Mouse (Mus musculus) kidney, postnatal 0 days (tissue): ENCODE measurements around the gene Atp2b4. TPM values are rescaled to one million over a fixed set of nuclear protein-coding genes. Genes with fewer than 3 reads are reported as not detected.

Experiments
- ATAC-seq: fragments of 200-750 bp; cut with Nextera tagmentation; replicated peaks from 2 replicates; pipeline ENCODE4 v1.8.0; 2017; ENCODE audit warnings: low read depth, moderate number of reproducible peaks, moderate TSS enrichment, moderate library complexity; ENCODE audit not compliant: low FRiP score
- DNase-seq: peaks from one replicate; pipeline ENCODE4 v3.0.0-alpha.2; 2016; ENCODE audit warnings: low spot score
- H3K27ac ChIP-seq: fragments of 300-500 bp; sonication (generic); 2 replicates; pipeline ENCODE4 v1.5.1; 2014; ENCODE audit warnings: mild to moderate bottlenecking
- H3K27me3 ChIP-seq: fragments of 300-500 bp; sonication (generic); 2 replicates; pipeline ENCODE4 v1.6.1; 2014; ENCODE audit warnings: low read length, mixed read lengths; ENCODE audit not compliant: insufficient read depth
- H3K36me3 ChIP-seq: fragments of 300-500 bp; sonication (generic); 2 replicates; pipeline ENCODE4 v1.6.1; 2014; ENCODE audit warnings: low read length, mixed read lengths; ENCODE audit not compliant: insufficient read depth
- H3K4me1 ChIP-seq: fragments of 300-500 bp; sonication (generic); replicated peaks from 2 replicates; pipeline ENCODE4 v1.6.1; 2014; ENCODE audit warnings: antibody characterized with exemption, low read length, mixed read lengths; ENCODE audit not compliant: insufficient read depth
- H3K4me2 ChIP-seq: fragments of 300-500 bp; sonication (generic); 2 replicates; pipeline ENCODE4 v1.6.1; 2014; ENCODE audit warnings: mild to moderate bottlenecking, low read length, moderate library complexity, mixed read lengths
- H3K4me3 ChIP-seq: fragments of 300-500 bp; sonication (generic); replicated peaks from 2 replicates; pipeline ENCODE4 v1.5.1; 2014; ENCODE audit warnings: low read depth, low read length
- H3K9ac ChIP-seq: fragments of 300-500 bp; sonication (generic); 2 replicates; pipeline ENCODE4 v1.6.1; 2014; ENCODE audit warnings: low read depth, low read length
- H3K9me3 ChIP-seq: fragments of 300-500 bp; sonication (generic); replicated peaks from 2 replicates; pipeline ENCODE4 v1.6.1; 2016; ENCODE audit warnings: low read length, inconsistent platforms, mixed read lengths
- CTCF ChIP-seq: IDR thresholded peaks from 2 replicates; pipeline ENCODE4 v1.5.1; 2016; ENCODE audit warnings: antibody characterized with exemption, low read depth, mild to moderate bottlenecking, moderate library complexity
- WGBS: fragments of 180-500 bp; shearing (Covaris S2); extraction: QIAGEN DNeasy Blood & Tissue Kit; methylation state at CpG from one replicate; pipeline ENCODE4 v1.1.7; 2014; 5-methylcytosine and 5-hydroxymethylcytosine counted together
- polyA plus RNA-seq: library from polyadenylated mRNA; unstranded; fragments of >200 nt; fragmentation: Nextera tagmentation; extraction: Ambion mirVana; gene quantifications from 2 replicates; pipeline ENCODE4 v1.2.1, GENCODE M21; 2015

Gene Atp2b4
- polyA plus RNA-seq, 1 experiment from 2014 or later, result 5.6 TPM

DNA sequence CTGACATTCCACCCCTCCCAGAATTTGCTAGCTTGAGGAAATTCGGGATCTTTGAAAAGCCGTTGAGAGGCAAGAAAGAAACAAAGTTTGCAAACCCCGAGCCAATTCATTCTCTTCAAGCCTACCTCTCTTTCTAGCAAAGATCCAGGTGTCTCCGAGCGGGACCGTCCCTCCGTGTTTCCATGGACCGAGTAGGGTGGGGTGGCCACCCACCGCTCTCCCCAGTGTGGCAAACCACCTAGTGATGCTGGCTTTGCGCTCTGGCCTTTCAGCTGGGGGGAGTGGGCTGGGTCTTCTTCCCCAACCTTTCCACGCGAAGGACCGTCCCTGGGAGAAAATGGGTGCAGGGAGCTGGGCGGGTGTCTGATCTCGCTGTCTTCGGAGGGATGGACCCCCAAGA lies 329 bp downstream of the Atp2b4 start:
- peak; percentile 12; the same call in 1 of the 2 replicates for ATAC-seq

GRCm38 (mm10) chr1:133799686-133800445 lies 975 bp downstream of the Atp2b4 start:
- Histone ChIP-seq H3K36me3 (no peaks in the 10 kb centered on the region), H3K4me2 (peak overlapping the region; percentile 95), H3K4me1 (peaks cover 20% of the 10 kb centered on the region; the same call in 1 of the 2 replicates), H3K27me3 (no peaks in the 10 kb centered on the region), H3K4me3 (peak overlapping the region; percentile 60), H3K9me3 (no peaks in the 10 kb centered on the region), H3K9ac (peak overlapping the region; percentile 45; the same call in 1 of the 2 replicates), H3K27ac (peak overlapping the region; percentile 20; the same call in 1 of the 2 replicates)
- DNase-seq, result peak; percentile 46
- WGBS, result 7% methylated on average over 21 of the region's 21 CpGs
- no peak for TF ChIP-seq CTCF
- no peak for ATAC-seq

More for the DNA sequence above, 329 bp downstream of the Atp2b4 start:
- WGBS, result 0% methylated on average over 16 of the region's 16 CpGs
- H3K4me3 ChIP-seq, result peak overlapping the region; percentile 60
- no peaks in the 10 kb centered on the region for H3K36me3 ChIP-seq
- peaks cover 20% of the 10 kb centered on the region; the same call in 1 of the 2 replicates for H3K4me1 ChIP-seq
- H3K4me2 ChIP-seq, result peak overlapping the region; percentile 95
- H3K9me3 ChIP-seq, result no peaks in the 10 kb centered on the region
- no peaks in the 10 kb centered on the region for H3K27me3 ChIP-seq
- H3K27ac ChIP-seq, result peak overlapping the region; percentile 26; the same call in 1 of the 2 replicates
- no peak for DNase-seq
- TF ChIP-seq CTCF, result no peak
- H3K9ac ChIP-seq, result peak overlapping the region; percentile 53

GRCm38 (mm10) chr1:133798821-133799415 lies 1.9 kb downstream of the Atp2b4 start:
- Histone ChIP-seq H3K9me3 (no peaks in the 10 kb centered on the region), H3K4me1 (peaks cover 20% of the 10 kb centered on the region; the same call in 1 of the 2 replicates), H3K9ac (peak overlapping the region; percentile 45; the same call in 1 of the 2 replicates), H3K27me3 (no peaks in the 10 kb centered on the region), H3K4me2 (peak overlapping the region; percentile 95), H3K27ac (no peak overlapping the region), H3K4me3 (peak overlapping the region; percentile 60), H3K36me3 (no peaks in the 10 kb centered on the region)
- ATAC-seq (no peak), DNase-seq (no peak)
- WGBS, result 95% methylated on average over 1 of the region's 1 CpGs
- TF ChIP-seq CTCF, result no peak

DNA sequence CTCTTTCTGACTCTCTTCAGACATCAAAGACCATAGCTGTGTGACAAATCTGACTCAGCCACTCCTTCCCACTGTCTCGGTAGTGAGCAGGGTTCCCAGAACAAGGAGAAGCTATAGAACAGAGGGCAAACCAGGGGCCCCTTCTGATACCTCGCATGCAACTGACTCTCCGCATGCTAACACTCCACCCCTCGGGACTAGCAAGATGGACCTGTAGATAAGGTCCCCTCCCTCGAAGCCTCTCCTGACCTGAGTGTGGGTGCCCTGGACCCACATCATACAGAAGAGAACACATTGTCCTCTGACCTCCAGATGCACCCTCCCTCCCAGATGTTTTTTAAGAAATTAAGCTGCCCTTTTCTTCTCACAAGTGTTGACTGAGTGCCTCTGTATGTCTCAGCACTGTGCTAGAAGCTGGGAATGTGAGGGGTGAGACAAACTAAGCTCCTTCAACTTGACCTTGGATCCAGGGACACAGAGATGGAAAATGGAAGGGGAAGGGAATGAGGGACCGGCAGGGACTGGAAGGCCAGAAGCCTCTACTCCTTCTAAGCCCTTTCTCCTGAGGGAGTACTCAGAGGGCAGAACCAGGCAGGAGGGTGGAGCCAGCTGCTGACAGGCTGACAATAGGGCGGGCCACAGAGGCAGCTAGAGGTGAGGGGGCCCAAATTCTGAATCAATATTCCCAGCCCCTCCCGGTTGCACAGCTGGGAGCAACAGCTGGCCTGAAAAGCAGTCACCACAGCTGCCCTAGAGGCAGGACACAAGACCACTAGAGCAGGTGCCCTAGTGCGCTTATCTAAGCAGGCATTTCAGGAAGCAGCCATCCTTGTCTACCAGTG lies 2.6 kb downstream of the Atp2b4 start:
- Histone ChIP-seq H3K9ac (no peak overlapping the region), H3K36me3 (no peaks in the 10 kb centered on the region), H3K27ac (no peak overlapping the region), H3K4me3 (no peak overlapping the region), H3K27me3 (no peaks in the 10 kb centered on the region), H3K4me2 (peak overlapping the region; percentile 95), H3K4me1 (peaks cover 20% of the 10 kb centered on the region; the same call in 1 of the 2 replicates), H3K9me3 (no peaks in the 10 kb centered on the region)
- DNase-seq (no peak), ATAC-seq (no peak)
- TF ChIP-seq CTCF, result no peak
- WGBS, result 34% methylated on average over 9 of the region's 9 CpGs

DNA sequence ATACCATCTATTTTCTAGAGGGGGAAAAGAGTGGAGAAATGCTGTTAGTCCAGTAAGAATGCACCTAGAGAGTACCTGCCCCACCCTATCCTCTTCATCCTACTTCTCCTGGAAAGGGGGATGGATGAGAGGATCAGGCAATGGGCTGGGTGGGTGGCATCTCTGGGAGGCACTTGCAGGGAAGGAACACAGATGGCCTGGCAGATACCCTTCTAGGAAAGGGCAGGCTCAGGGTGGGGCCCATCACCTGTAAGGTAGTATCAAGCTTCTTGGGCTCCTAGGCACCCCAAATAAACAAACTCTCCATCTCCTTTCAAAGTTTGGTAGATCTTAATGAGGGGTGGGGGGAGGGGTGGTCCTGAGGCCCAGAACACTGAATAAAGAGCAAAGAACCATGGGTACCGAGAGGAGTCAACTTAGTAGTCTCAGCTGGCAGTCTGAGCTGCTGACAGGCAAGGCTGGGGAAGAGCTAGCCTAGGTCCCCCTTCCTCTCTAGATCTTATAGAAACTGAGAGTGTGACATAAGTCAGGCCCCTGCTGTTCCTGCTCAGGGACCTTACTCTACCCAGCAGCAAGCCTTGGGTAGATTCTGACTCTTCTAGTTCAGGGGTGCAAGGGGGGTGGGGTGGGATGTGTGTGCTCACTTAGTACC lies 3.4 kb downstream of the Atp2b4 start:
- Histone ChIP-seq H3K36me3 (no peaks in the 10 kb centered on the region), H3K4me1 (peaks cover 20% of the 10 kb centered on the region; the same call in 1 of the 2 replicates), H3K9ac (no peak overlapping the region), H3K27ac (no peak overlapping the region), H3K9me3 (no peaks in the 10 kb centered on the region), H3K4me3 (no peak overlapping the region), H3K4me2 (no peak overlapping the region), H3K27me3 (no peaks in the 10 kb centered on the region)
- ATAC-seq (no peak), DNase-seq (no peak)
- TF ChIP-seq CTCF, result no peak
- WGBS, result 76% methylated on average over 1 of the region's 1 CpGs
